Mouse (Mus musculus): ENCODE results near the gene Prrx1. TPM values are rescaled to one million over a fixed set of nuclear protein-coding genes. Genes with fewer than 3 reads are reported as not detected.

Gene Prrx1
- total RNA-seq, 1 experiment = 1.1 TPM

GRCm38 (mm10) chr1:163314829-163315301 lies 1.4 kb upstream of the Prrx1 start:
- TF ChIP-seq HCFC1 (IDR thresholded peaks at IDR 0.05; ENCODE audit: borderline replicate concordance, insufficient read depth, low read length) (no peak), MAFK (IDR thresholded peaks at IDR 0.05; ENCODE audit: insufficient read depth, low read depth, low read length) (no peak), CHD2 (IDR thresholded peaks at IDR 0.05; ENCODE audit: low read depth, low read length) (no peak), ZNF384 (IDR thresholded peaks at IDR 0.05; ENCODE audit: low read depth, low read length) (no peak), ZC3H11A (IDR thresholded peaks at IDR 0.05; ENCODE audit: borderline replicate concordance, low read depth, low read length) (no peak)
- H3K9me3 ChIP-seq (ENCODE audit: control insufficient read depth, insufficient read depth, low read depth, low read length) = no peaks in the 10 kb centered on the region
- H3K4me3 ChIP-seq (ENCODE audit: insufficient read depth in 1 of 2, low read depth in 1 of 2, low read length in 2 of 2, poor library complexity in 1 of 2, severe bottlenecking in 1 of 2) = no peak overlapping the region
- H3K27ac ChIP-seq (ENCODE audit: insufficient read depth, low read depth, low read length, poor library complexity, severe bottlenecking) = no peak overlapping the region
- in situ Hi-C loops (cut with MboI; ENCODE audit: low sequenced_read_pairs in 2 of 2, unreplicated experiment in 2 of 2) = no loop called here
- no peaks in the 10 kb centered on the region for H3K36me3 ChIP-seq (ENCODE audit: control insufficient read depth, insufficient read depth, low read length, poor library complexity, severe bottlenecking)
- no peaks in the 10 kb centered on the region for H3K4me1 ChIP-seq (ENCODE audit: control insufficient read depth in 2 of 2, insufficient read depth in 2 of 2, low read length in 2 of 2, poor library complexity in 1 of 2)
- no peak for DNase-seq (ENCODE audit: low read depth, low spot score)
- no peak overlapping the region for H3K9ac ChIP-seq (ENCODE audit: insufficient read depth, low read depth, low read length, poor library complexity, severe bottlenecking)

GRCm38 (mm10) chr1:163313921-163314725 lies 613 bp upstream of the Prrx1 start:
- no peak for DNase-seq (ENCODE audit: low read depth, low spot score)
- in situ Hi-C loops (cut with MboI; ENCODE audit: low sequenced_read_pairs in 2 of 2, unreplicated experiment in 2 of 2) = no loop called here
- no peak overlapping the region for H3K9ac ChIP-seq (ENCODE audit: insufficient read depth, low read depth, low read length, poor library complexity, severe bottlenecking)
- H3K27ac ChIP-seq (ENCODE audit: insufficient read depth, low read depth, low read length, poor library complexity, severe bottlenecking) = no peak overlapping the region
- TF ChIP-seq HCFC1 (IDR thresholded peaks at IDR 0.05; ENCODE audit: borderline replicate concordance, insufficient read depth, low read length) (no peak), CHD2 (IDR thresholded peaks at IDR 0.05; ENCODE audit: low read depth, low read length) (no peak), ZNF384 (IDR thresholded peaks at IDR 0.05; ENCODE audit: low read depth, low read length) (no peak), MAFK (IDR thresholded peaks at IDR 0.05; ENCODE audit: insufficient read depth, low read depth, low read length) (no peak), ZC3H11A (IDR thresholded peaks at IDR 0.05; ENCODE audit: borderline replicate concordance, low read depth, low read length) (no peak)
- H3K36me3 ChIP-seq (ENCODE audit: control insufficient read depth, insufficient read depth, low read length, poor library complexity, severe bottlenecking) = no peaks in the 10 kb centered on the region
- H3K9me3 ChIP-seq (ENCODE audit: control insufficient read depth, insufficient read depth, low read depth, low read length) = no peaks in the 10 kb centered on the region
- H3K4me1 ChIP-seq (ENCODE audit: control insufficient read depth in 2 of 2, insufficient read depth in 2 of 2, low read length in 2 of 2, poor library complexity in 1 of 2) = no peaks in the 10 kb centered on the region
- no peak overlapping the region for H3K4me3 ChIP-seq (ENCODE audit: insufficient read depth in 1 of 2, low read depth in 1 of 2, low read length in 2 of 2, poor library complexity in 1 of 2, severe bottlenecking in 1 of 2)

- H3K9ac ChIP-seq (ENCODE audit: insufficient read depth, low read depth, low read length, poor library complexity, severe bottlenecking) = no peak overlapping the region; the same call in 1 of the 2 replicates
- in situ Hi-C loops (cut with MboI; ENCODE audit: low sequenced_read_pairs in 2 of 2, unreplicated experiment in 2 of 2) = no loop called here
- DNase-seq (ENCODE audit: low read depth, low spot score) = no peak
- H3K36me3 ChIP-seq (ENCODE audit: control insufficient read depth, insufficient read depth, low read length, poor library complexity, severe bottlenecking) = no peaks in the 10 kb centered on the region
- H3K4me1 ChIP-seq (ENCODE audit: control insufficient read depth in 2 of 2, insufficient read depth in 2 of 2, low read length in 2 of 2, poor library complexity in 1 of 2) = peaks cover 0 to 3% of the 10 kb centered on the region in 2 experiments; a peak in 1 of 4 replicates
- H3K9me3 ChIP-seq (ENCODE audit: control insufficient read depth, insufficient read depth, low read depth, low read length) = no peaks in the 10 kb centered on the region
- H3K4me3 ChIP-seq (ENCODE audit: insufficient read depth in 1 of 2, low read depth in 1 of 2, low read length in 2 of 2, poor library complexity in 1 of 2, severe bottlenecking in 1 of 2) = peak overlapping the region; percentile 51 to 52
- no peak overlapping the region for H3K27ac ChIP-seq (ENCODE audit: insufficient read depth, low read depth, low read length, poor library complexity, severe bottlenecking)
- TF ChIP-seq MAFK (IDR thresholded peaks at IDR 0.05; ENCODE audit: insufficient read depth, low read depth, low read length) = no peak
- no peak for TF ChIP-seq ZC3H11A (IDR thresholded peaks at IDR 0.05; ENCODE audit: borderline replicate concordance, low read depth, low read length)
- no peak for TF ChIP-seq HCFC1 (IDR thresholded peaks at IDR 0.05; ENCODE audit: borderline replicate concordance, insufficient read depth, low read length)
- TF ChIP-seq CHD2 (IDR thresholded peaks at IDR 0.05; ENCODE audit: low read depth, low read length) = no peak
- TF ChIP-seq ZNF384 (IDR thresholded peaks at IDR 0.05; ENCODE audit: low read depth, low read length) = no peak
Observed at GRCm38 (mm10) chr1:163311861-163312811, 1.4 kb downstream of the Prrx1 start.

- in situ Hi-C loops (cut with MboI; ENCODE audit: low sequenced_read_pairs in 2 of 2, unreplicated experiment in 2 of 2) = no loop called here
- peaks cover 0 to 3% of the 10 kb centered on the region in 2 experiments; a peak in 1 of 4 replicates for H3K4me1 ChIP-seq (ENCODE audit: control insufficient read depth in 2 of 2, insufficient read depth in 2 of 2, low read length in 2 of 2, poor library complexity in 1 of 2)
- no peaks in the 10 kb centered on the region for H3K36me3 ChIP-seq (ENCODE audit: control insufficient read depth, insufficient read depth, low read length, poor library complexity, severe bottlenecking)
- no peak for TF ChIP-seq HCFC1 (IDR thresholded peaks at IDR 0.05; ENCODE audit: borderline replicate concordance, insufficient read depth, low read length)
- TF ChIP-seq ZC3H11A (IDR thresholded peaks at IDR 0.05; ENCODE audit: borderline replicate concordance, low read depth, low read length) = no peak
- TF ChIP-seq CHD2 (IDR thresholded peaks at IDR 0.05; ENCODE audit: low read depth, low read length) = no peak
- no peak for TF ChIP-seq ZNF384 (IDR thresholded peaks at IDR 0.05; ENCODE audit: low read depth, low read length)
- TF ChIP-seq MAFK (IDR thresholded peaks at IDR 0.05; ENCODE audit: insufficient read depth, low read depth, low read length) = no peak
- H3K9me3 ChIP-seq (ENCODE audit: control insufficient read depth, insufficient read depth, low read depth, low read length) = no peaks in the 10 kb centered on the region
- no peak overlapping the region for H3K9ac ChIP-seq (ENCODE audit: insufficient read depth, low read depth, low read length, poor library complexity, severe bottlenecking)
- peak overlapping the region; percentile 51 to 52; a peak in 2 of 4 replicates for H3K4me3 ChIP-seq (ENCODE audit: insufficient read depth in 1 of 2, low read depth in 1 of 2, low read length in 2 of 2, poor library complexity in 1 of 2, severe bottlenecking in 1 of 2)
- DNase-seq (ENCODE audit: low read depth, low spot score) = no peak
- no peak overlapping the region for H3K27ac ChIP-seq (ENCODE audit: insufficient read depth, low read depth, low read length, poor library complexity, severe bottlenecking)
Observed at GRCm38 (mm10) chr1:163311006-163311836, 2.3 kb downstream of the Prrx1 start.

Measured in ES-E14 (cell line).